Mouse (Mus musculus) induced T-regulatory cell, adult 2 months (primary cell): ENCODE measurements around the gene Gm10203.

ENCODE experiments used
- DNase-seq: peaks from one replicate; pipeline ENCODE4 v3.0.0-alpha.2; 2012; ENCODE audit warnings: low read depth

Gene Gm10203

GRCm38 (mm10) chr6:149179064-149179463 is 49.1 kb downstream of the Gm10203 start:
- DNase-seq: no peak
